Mouse (Mus musculus): ENCODE data around the gene Clcnka. TPM values are rescaled to one million over a fixed set of nuclear protein-coding genes. Genes with fewer than 3 reads are reported as not detected.

Gene Clcnka
- polyA plus RNA-seq, 1 experiment, result not detected

- Histone ChIP-seq H3K27me3 (ENCODE audit: control insufficient read depth) (peaks cover 4% of the 10 kb centered on the region; the same call in 1 of the 2 replicates), H3K4me3 (replicated peaks) (no peak overlapping the region), H3K9me3 (ENCODE audit: control insufficient read depth, low read length) (peaks cover 2% of the 10 kb centered on the region; the same call in 1 of the 2 replicates), H3K4me1 (ENCODE audit: control insufficient read depth) (no peaks in the 10 kb centered on the region), H3K36me3 (ENCODE audit: control insufficient read depth) (no peaks in the 10 kb centered on the region)
- TF ChIP-seq TAL1 (IDR thresholded peaks at IDR 0.05; ENCODE audit: low read length), result no peak
- no peak for TF ChIP-seq GATA1 (IDR thresholded peaks at IDR 0.05; ENCODE audit: low read length)
Observed at GRCm38 (mm10) chr4:141411430-141411992, 13.0 kb upstream of the Clcnka start.

GRCm38 (mm10) chr4:141408577-141408976 is 10.1 kb upstream of the Clcnka start:
- H3K4me1 ChIP-seq (ENCODE audit: control insufficient read depth), result no peaks in the 10 kb centered on the region
- peaks cover 4% of the 10 kb centered on the region; the same call in 1 of the 2 replicates for H3K27me3 ChIP-seq (ENCODE audit: control insufficient read depth)
- H3K36me3 ChIP-seq (ENCODE audit: control insufficient read depth), result no peaks in the 10 kb centered on the region
- peaks cover 2% of the 10 kb centered on the region; the same call in 1 of the 2 replicates for H3K9me3 ChIP-seq (ENCODE audit: control insufficient read depth, low read length)
- H3K4me3 ChIP-seq (replicated peaks), result no peak overlapping the region
- no peak for TF ChIP-seq TAL1 (IDR thresholded peaks at IDR 0.05; ENCODE audit: low read length)
- no peak for TF ChIP-seq GATA1 (IDR thresholded peaks at IDR 0.05; ENCODE audit: low read length)

GRCm38 (mm10) chr4:141406516-141407299 is 8.2 kb upstream of the Clcnka start:
- H3K4me3 ChIP-seq (replicated peaks), result no peak overlapping the region
- H3K27me3 ChIP-seq (ENCODE audit: control insufficient read depth), result peaks cover 4% of the 10 kb centered on the region; the same call in 1 of the 2 replicates
- H3K36me3 ChIP-seq (ENCODE audit: control insufficient read depth), result no peaks in the 10 kb centered on the region
- H3K4me1 ChIP-seq (ENCODE audit: control insufficient read depth), result no peaks in the 10 kb centered on the region
- TF ChIP-seq GATA1 (IDR thresholded peaks at IDR 0.05; ENCODE audit: low read length) (no peak), TAL1 (IDR thresholded peaks at IDR 0.05; ENCODE audit: low read length) (no peak)
- no peaks in the 10 kb centered on the region for H3K9me3 ChIP-seq (ENCODE audit: control insufficient read depth, low read length)

GRCm38 (mm10) chr4:141405314-141405622 is 6.7 kb upstream of the Clcnka start:
- no peak for TF ChIP-seq TAL1 (IDR thresholded peaks at IDR 0.05; ENCODE audit: low read length)
- TF ChIP-seq GATA1 (IDR thresholded peaks at IDR 0.05; ENCODE audit: low read length), result no peak
- Histone ChIP-seq H3K4me3 (replicated peaks) (no peak overlapping the region), H3K27me3 (ENCODE audit: control insufficient read depth) (no peaks in the 10 kb centered on the region)

GRCm38 (mm10) chr4:141404518-141405313 is 6.2 kb upstream of the Clcnka start:
- TF ChIP-seq TAL1 (IDR thresholded peaks at IDR 0.05; ENCODE audit: low read length) (no peak), GATA1 (IDR thresholded peaks at IDR 0.05; ENCODE audit: low read length) (no peak)
- no peaks in the 10 kb centered on the region for H3K4me1 ChIP-seq (ENCODE audit: control insufficient read depth)
- H3K27me3 ChIP-seq (ENCODE audit: control insufficient read depth), result no peaks in the 10 kb centered on the region
- H3K4me3 ChIP-seq (replicated peaks), result no peak overlapping the region
- no peaks in the 10 kb centered on the region for H3K9me3 ChIP-seq (ENCODE audit: control insufficient read depth, low read length)
- no peaks in the 10 kb centered on the region for H3K36me3 ChIP-seq (ENCODE audit: control insufficient read depth)

More at GRCm38 (mm10) chr4:141405314-141405622, 6.7 kb upstream of the Clcnka start:
- Histone ChIP-seq H3K9me3 (ENCODE audit: control insufficient read depth, low read length) (no peaks in the 10 kb centered on the region), H3K36me3 (ENCODE audit: control insufficient read depth) (no peaks in the 10 kb centered on the region), H3K4me1 (ENCODE audit: control insufficient read depth) (no peaks in the 10 kb centered on the region)

GRCm38 (mm10) chr4:141400171-141400570 is 1.6 kb upstream of the Clcnka start:
- Histone ChIP-seq H3K4me3 (replicated peaks) (no peak overlapping the region), H3K9me3 (ENCODE audit: control insufficient read depth, low read length) (no peaks in the 10 kb centered on the region), H3K36me3 (ENCODE audit: control insufficient read depth) (no peaks in the 10 kb centered on the region), H3K4me1 (ENCODE audit: control insufficient read depth) (no peaks in the 10 kb centered on the region), H3K27me3 (ENCODE audit: control insufficient read depth) (no peaks in the 10 kb centered on the region)
- TF ChIP-seq TAL1 (IDR thresholded peaks at IDR 0.05; ENCODE audit: low read length), result no peak
- TF ChIP-seq GATA1 (IDR thresholded peaks at IDR 0.05; ENCODE audit: low read length), result no peak

GRCm38 (mm10) chr4:141397861-141398260 is 663 bp downstream of the Clcnka start:
- H3K4me1 ChIP-seq (ENCODE audit: control insufficient read depth), result no peaks in the 10 kb centered on the region
- H3K27me3 ChIP-seq (ENCODE audit: control insufficient read depth), result no peaks in the 10 kb centered on the region
- no peaks in the 10 kb centered on the region for H3K9me3 ChIP-seq (ENCODE audit: control insufficient read depth, low read length)
- TF ChIP-seq TAL1 (IDR thresholded peaks at IDR 0.05; ENCODE audit: low read length), result no peak
- no peak for TF ChIP-seq GATA1 (IDR thresholded peaks at IDR 0.05; ENCODE audit: low read length)
- H3K36me3 ChIP-seq (ENCODE audit: control insufficient read depth), result no peaks in the 10 kb centered on the region
- no peak overlapping the region for H3K4me3 ChIP-seq (replicated peaks)

GRCm38 (mm10) chr4:141394751-141395150 is 3.8 kb downstream of the Clcnka start:
- Histone ChIP-seq H3K9me3 (ENCODE audit: control insufficient read depth, low read length) (no peaks in the 10 kb centered on the region), H3K4me1 (ENCODE audit: control insufficient read depth) (no peaks in the 10 kb centered on the region), H3K36me3 (ENCODE audit: control insufficient read depth) (no peaks in the 10 kb centered on the region), H3K4me3 (replicated peaks) (no peak overlapping the region), H3K27me3 (ENCODE audit: control insufficient read depth) (no peaks in the 10 kb centered on the region)
- no peak for TF ChIP-seq TAL1 (IDR thresholded peaks at IDR 0.05; ENCODE audit: low read length)
- TF ChIP-seq GATA1 (IDR thresholded peaks at IDR 0.05; ENCODE audit: low read length), result no peak

- H3K27me3 ChIP-seq (ENCODE audit: control insufficient read depth), result no peaks in the 10 kb centered on the region
- H3K9me3 ChIP-seq (ENCODE audit: control insufficient read depth, low read length), result no peaks in the 10 kb centered on the region
- no peak overlapping the region for H3K4me3 ChIP-seq (replicated peaks)
- TF ChIP-seq GATA1 (IDR thresholded peaks at IDR 0.05; ENCODE audit: low read length), result no peak
- TF ChIP-seq TAL1 (IDR thresholded peaks at IDR 0.05; ENCODE audit: low read length), result no peak
- H3K4me1 ChIP-seq (ENCODE audit: control insufficient read depth), result no peaks in the 10 kb centered on the region
- H3K36me3 ChIP-seq (ENCODE audit: control insufficient read depth), result no peaks in the 10 kb centered on the region
Observed at GRCm38 (mm10) chr4:141391293-141391692, 7.2 kb downstream of the Clcnka start.

Data from erythroblast, embryonic 14.5 days (primary cell).